Mouse (Mus musculus): ENCODE results near the gene Hs3st6. TPM values are rescaled to one million over a fixed set of nuclear protein-coding genes. Genes with fewer than 3 reads are reported as not detected.

Gene Hs3st6
- polyA plus RNA-seq, 1 experiment from 2014 or later = 2.9 TPM

DNA sequence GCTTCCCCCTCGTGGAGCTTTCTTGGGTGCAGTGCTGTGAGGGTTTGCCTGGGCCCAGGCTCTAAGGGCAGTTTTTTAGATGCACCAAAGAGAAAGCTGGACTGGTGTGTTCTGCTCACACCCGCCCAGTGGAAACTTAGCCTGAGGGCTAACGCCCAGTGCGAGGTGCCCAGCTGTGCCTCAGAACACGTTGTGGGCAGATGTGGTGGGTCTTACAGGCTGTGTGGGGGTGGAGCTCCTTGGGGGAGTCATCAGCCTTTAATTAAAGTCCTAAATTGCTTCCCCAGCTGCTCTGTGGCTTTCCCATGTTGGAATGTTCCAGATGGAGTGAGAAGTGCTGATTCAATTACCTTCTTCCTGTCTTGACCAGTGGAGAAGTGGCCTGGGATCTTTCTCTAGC lies 8.3 kb downstream of the Hs3st6 start:
- TF ChIP-seq CTCF (IDR thresholded peaks at IDR 0.05) = no peak
- no peak for DNase-seq (ENCODE audit: low read depth, low spot score)
- no peaks in the 10 kb centered on the region for H3K27me3 ChIP-seq
- ATAC-seq = no peak
- POLR2A ChIA-PET = interaction anchor here (0.6 kb wide), 1 partner anchor 9 kb away, joined by 4 read pairs; the partner anchor contains the start of gene Hs3st6
- in situ Hi-C loops (cut with MboI; ENCODE audit: low pct_unique_long_range_greater_than_20kb) = no loop called here
- CTCF ChIA-PET = interaction anchor here (0.7 to 1.3 kb wide), 2 partner anchors 16 to 35 kb away, joined by 3 to 4 read pairs; no protein-coding TSS in a partner anchor

DNA sequence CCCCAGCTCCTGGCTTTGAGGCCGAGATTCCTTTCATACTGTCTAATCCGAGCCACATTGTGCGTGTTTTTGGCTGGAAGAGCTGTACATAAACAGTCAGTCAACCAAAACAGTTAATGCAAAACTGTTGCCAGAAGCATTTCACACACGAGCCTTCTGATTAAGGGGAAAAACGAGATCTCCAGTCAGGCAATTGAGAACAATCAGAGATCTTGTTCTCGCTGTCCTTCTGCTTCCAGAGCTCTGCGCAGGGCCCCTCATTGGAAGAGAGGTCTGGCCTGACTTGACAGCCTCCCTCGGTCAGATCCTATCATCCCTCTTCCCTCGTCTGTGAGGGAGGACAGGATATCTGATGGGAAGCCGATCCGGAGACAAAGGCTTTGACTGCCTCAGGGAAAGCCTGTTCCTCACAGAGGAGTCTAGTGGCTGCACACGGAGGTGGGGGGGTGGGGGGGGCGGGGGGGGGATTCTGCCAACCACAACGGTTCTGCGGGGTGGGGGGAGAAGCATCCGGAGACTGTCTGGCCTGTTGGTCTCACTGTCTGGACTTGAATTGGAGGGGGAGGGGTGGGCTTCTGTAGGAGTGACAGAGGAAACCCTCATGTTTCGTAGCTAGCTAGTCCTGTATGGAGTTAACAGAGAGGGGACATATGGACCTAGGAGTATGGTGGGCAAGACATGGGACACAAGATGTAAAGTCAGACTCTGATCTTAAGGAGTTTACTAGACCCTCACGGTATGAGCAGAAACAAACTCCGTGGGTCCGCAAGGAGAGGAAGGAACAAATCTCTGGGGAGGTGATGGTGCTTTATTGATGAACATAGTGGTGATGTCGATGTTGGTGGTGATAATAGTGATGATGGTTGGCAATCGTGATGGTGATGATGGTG lies 12.5 kb downstream of the Hs3st6 start:
- in situ Hi-C loops (cut with MboI; ENCODE audit: low pct_unique_long_range_greater_than_20kb) = no loop called here
- TF ChIP-seq CTCF (IDR thresholded peaks at IDR 0.05) = no peak
- ChIA-PET CTCF (interaction anchor here (1.3 to 1.7 kb wide), 3 partner anchors 13 to 52 kb away, joined by 4 to 7 read pairs (median 6); partner anchors contain the start of gene Hs3st6), POLR2A (interaction anchor here (0.7 to 1.5 kb wide), 3 partner anchors 12 to 30 kb away, joined by 3 to 4 read pairs (median 3); no protein-coding TSS in a partner anchor)
- DNase-seq (ENCODE audit: low read depth, low spot score) = no peak
- peak; percentile 9 for ATAC-seq
- H3K27me3 ChIP-seq = no peaks in the 10 kb centered on the region

DNA sequence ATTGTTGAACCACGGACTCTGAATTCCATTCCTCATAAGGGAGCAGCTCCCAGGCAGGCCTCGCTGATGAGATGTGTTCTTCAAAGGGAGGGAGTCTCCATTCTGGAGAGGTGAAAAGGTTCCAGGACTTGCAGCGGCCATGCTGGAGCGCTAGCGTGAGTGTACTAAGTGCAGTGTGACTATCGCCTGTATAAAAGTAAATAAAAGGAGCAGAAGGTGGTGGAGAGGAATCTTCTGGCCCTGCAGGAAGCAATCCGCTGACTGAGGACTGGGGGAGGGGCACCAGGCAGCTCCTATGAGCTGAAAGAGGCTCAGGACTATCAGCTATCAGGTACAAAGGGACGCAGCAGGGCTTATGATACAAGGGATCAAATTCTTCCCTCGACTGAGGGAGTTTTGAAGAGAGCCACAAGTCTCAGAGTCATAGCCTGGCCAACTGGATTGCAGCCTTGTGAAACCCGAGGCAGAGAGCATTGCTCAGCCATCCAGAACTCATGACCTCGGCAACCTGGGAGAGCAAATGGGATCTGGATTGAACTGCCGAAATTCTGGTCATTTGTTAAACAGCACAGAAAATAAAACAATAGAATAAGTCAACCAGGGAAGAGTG lies 13.6 kb downstream of the Hs3st6 start:
- peak; percentile 74 for DNase-seq (ENCODE audit: low read depth, low spot score)
- POLR2A ChIA-PET = interaction anchor here (1.5 kb wide), 1 partner anchor 13 kb away, joined by 3 read pairs; no protein-coding TSS in a partner anchor
- ATAC-seq = peak; percentile 55
- no peak for TF ChIP-seq CTCF (IDR thresholded peaks at IDR 0.05)
- H3K27me3 ChIP-seq = no peaks in the 10 kb centered on the region
- CTCF ChIA-PET = no interaction called here
- in situ Hi-C loops (cut with MboI; ENCODE audit: low pct_unique_long_range_greater_than_20kb) = no loop called here

DNA sequence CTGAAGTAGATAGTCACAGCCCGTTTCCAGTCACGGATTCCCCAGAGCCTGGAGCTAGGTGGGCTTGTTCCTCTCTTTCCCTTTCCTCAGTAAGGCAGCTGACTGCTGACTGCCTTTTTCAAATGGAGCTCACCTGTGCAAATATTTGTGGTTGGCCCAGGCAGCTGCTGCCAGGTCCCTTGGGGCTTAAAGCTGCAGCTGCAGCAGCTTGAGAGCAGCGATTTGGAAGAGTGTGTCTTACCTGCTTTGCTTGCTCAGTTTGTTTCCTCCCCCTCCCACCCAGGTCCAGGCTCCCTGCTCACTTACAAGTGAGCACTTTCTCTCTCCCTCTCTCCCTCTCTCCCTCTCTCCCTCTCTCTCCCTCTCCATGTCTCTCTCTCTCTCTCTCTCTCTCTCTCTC lies 16.4 kb downstream of the Hs3st6 start:
- no peak for TF ChIP-seq CTCF (IDR thresholded peaks at IDR 0.05)
- CTCF ChIA-PET = no interaction called here
- no peaks in the 10 kb centered on the region for H3K27me3 ChIP-seq
- POLR2A ChIA-PET = interaction anchor here (0.6 kb wide), 1 partner anchor 71 kb away, joined by 3 read pairs; the partner anchor contains the start of gene Hagh
- DNase-seq (ENCODE audit: low read depth, low spot score) = no peak
- in situ Hi-C loops (cut with MboI; ENCODE audit: low pct_unique_long_range_greater_than_20kb) = no loop called here
- ATAC-seq = no peak

DNA sequence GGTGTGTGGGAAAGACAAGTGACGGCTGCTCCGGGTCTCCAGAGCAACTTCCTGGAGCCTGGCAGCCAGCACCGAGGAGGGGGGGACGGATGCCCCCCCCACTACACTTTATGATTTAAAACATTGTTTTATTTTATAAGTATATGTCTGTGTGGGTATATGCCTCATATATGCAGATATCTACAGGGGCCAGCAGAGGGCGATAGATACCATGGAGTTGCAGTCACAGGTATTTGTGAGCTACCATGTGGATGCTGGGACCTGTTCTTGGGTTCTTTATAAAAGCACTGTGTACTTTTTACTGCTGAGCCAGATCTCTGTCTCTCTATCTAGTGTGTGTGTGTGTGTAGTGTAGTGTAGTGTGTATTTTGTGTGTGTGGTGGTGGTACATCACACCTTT lies 20.5 kb downstream of the Hs3st6 start:
- H3K27me3 ChIP-seq = no peaks in the 10 kb centered on the region
- in situ Hi-C loops (cut with MboI; ENCODE audit: low pct_unique_long_range_greater_than_20kb) = no loop called here
- ATAC-seq (no peak), DNase-seq (ENCODE audit: low read depth, low spot score) (no peak)
- CTCF ChIA-PET = no interaction called here
- no peak for TF ChIP-seq CTCF (IDR thresholded peaks at IDR 0.05)
- POLR2A ChIA-PET = no interaction called here

DNA sequence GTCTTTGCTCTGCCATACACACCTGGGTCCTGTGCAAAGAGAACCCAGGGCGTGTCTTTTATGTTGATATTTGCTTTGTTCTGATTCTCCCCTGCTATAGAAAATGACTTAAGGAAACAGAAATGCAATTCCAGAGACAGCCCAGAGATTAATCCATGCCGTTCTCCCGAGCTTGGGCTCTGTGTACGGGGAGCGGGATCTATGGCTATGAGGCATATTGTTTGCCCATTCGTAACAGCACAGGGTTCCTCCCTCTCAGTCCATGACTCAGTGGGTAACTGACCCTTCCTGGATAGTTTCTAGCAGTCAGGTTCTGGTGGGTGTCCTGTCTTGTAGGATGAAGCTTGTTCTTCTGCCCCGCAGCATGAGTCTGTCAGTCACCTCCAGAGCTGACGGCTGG lies 22.4 kb downstream of the Hs3st6 start:
- no peak for TF ChIP-seq CTCF (IDR thresholded peaks at IDR 0.05)
- in situ Hi-C loops (cut with MboI; ENCODE audit: low pct_unique_long_range_greater_than_20kb) = no loop called here
- H3K27me3 ChIP-seq = no peaks in the 10 kb centered on the region
- POLR2A ChIA-PET = no interaction called here
- CTCF ChIA-PET = no interaction called here
- no peak for ATAC-seq
- no peak for DNase-seq (ENCODE audit: low read depth, low spot score)

DNA sequence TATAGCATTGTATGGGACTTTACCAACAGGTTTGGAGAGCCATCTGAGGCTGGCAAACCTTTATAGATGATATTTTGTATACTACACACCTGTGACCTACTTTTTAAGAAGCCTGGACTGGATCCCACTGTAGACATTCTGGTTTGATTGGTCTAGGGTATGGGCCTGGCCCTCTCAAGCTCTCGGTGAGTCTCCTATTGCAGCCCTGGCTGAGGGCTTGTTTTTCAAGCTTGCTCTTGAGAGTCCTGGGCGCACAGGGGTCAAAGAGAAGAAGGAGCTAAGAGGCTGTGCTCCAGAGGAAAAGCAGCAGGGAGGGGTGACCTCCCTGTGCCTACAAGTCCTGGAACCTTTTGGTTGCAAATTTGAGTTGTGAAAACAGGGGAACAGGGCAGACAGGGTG lies 24.3 kb downstream of the Hs3st6 start:
- H3K27me3 ChIP-seq = no peaks in the 10 kb centered on the region
- no peak for TF ChIP-seq CTCF (IDR thresholded peaks at IDR 0.05)
- DNase-seq (ENCODE audit: low read depth, low spot score) = no peak
- ATAC-seq = no peak
- in situ Hi-C loops (cut with MboI; ENCODE audit: low pct_unique_long_range_greater_than_20kb) = no loop called here
- ChIA-PET POLR2A (no interaction called here), CTCF (no interaction called here)

DNA sequence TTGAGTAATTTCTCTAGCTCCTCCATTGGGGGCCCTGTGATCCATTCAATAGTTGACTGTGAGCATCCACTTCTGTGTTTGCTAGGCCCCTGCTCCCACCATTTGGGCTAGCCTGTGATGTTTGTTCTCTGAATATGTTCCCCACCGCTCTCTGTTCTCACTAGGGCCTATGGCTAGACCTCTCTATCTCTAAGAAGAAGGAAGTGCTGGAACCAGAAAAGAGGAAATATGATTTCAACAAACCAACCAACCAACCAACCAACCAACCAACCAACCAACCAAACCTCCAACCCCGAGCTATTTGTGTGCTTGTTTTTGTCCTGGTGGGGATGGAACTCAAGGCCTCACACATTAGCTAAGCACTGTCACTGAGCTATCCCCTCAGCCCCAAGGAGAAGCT lies 28.0 kb downstream of the Hs3st6 start:
- no peak for ATAC-seq
- no peak for TF ChIP-seq CTCF (IDR thresholded peaks at IDR 0.05)
- CTCF ChIA-PET = interaction anchor here (1.2 to 1.4 kb wide), 2 partner anchors 35 to 52 kb away, joined by 3 to 5 read pairs; no protein-coding TSS in a partner anchor
- DNase-seq (ENCODE audit: low read depth, low spot score) = no peak
- POLR2A ChIA-PET = no interaction called here
- in situ Hi-C loops (cut with MboI; ENCODE audit: low pct_unique_long_range_greater_than_20kb) = no loop called here
- peaks cover 5% of the 10 kb centered on the region for H3K27me3 ChIP-seq

DNA sequence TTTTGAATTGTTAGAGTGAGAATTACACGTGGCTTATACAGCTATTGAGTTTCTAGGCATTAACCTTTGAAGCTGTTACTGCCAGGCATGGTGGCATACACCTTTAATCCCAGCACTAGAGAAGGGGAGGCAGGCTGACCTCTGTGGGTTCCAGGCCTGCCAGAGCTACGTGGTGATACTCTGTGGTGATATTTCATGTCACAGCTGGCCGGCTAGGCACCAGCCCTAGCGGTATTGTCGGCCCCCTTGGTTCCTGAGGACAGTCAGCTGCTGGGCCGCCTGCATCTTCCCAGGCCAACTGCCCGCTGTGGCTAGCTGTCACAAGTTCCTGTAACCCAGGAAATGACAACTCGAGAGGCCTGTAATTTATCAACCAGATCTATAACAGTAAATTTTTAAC lies 39.4 kb downstream of the Hs3st6 start:
- CTCF ChIA-PET = interaction anchor here (1.7 kb wide), 1 partner anchor 8 kb away, joined by 4 read pairs; no protein-coding TSS in a partner anchor
- POLR2A ChIA-PET = no interaction called here
- ATAC-seq = no peak
- in situ Hi-C loops (cut with MboI; ENCODE audit: low pct_unique_long_range_greater_than_20kb) = no loop called here
- no peak for DNase-seq (ENCODE audit: low read depth, low spot score)
- no peak for TF ChIP-seq CTCF (IDR thresholded peaks at IDR 0.05)
- H3K27me3 ChIP-seq = peaks cover 9% of the 10 kb centered on the region

DNA sequence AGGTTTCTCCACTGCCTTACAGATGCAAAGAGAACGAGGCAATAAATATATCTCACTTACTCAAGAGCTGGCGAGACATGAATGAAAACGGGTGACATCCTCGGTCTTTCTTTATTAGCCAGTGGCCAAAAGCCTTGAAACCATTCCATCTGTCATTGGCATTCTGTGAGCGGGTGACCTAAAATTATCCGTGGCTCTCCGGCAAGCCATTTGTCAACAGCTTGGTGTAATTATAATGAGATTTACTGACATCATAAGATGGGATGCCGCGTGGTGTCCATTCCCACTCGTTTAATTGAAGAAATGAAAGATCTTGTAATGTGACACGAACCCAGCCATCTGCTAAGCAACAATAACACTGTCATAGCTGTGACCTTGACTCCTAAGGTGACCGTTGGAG lies 42.0 kb downstream of the Hs3st6 start:
- POLR2A ChIA-PET = interaction anchor here (0.9 kb wide), 1 partner anchor 29 kb away, joined by 4 read pairs; no protein-coding TSS in a partner anchor
- in situ Hi-C loops (cut with MboI; ENCODE audit: low pct_unique_long_range_greater_than_20kb) = no loop called here
- no peak for TF ChIP-seq CTCF (IDR thresholded peaks at IDR 0.05)
- H3K27me3 ChIP-seq = peaks cover 14% of the 10 kb centered on the region
- ATAC-seq (no peak), DNase-seq (ENCODE audit: low read depth, low spot score) (no peak)
- CTCF ChIA-PET = no interaction called here

DNA sequence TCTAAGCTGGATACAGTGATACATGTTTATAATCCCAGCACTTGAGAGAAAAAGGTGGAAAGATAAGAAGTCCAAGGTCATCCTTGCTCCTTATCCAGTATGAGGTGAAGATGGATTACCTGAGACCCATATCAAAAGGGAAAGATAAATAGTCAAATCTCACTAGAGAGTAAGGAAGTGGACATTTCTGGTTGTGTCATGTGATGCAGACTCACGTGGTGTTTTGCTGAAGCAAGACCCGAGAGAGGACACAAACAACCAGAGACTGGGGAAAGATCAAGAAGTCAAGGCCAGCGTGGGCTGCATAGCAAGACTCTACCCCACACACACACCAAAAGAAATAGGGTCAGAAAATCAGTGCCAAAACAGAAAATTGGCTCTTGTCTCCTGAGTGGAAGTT lies 44.2 kb downstream of the Hs3st6 start:
- no peak for TF ChIP-seq CTCF (IDR thresholded peaks at IDR 0.05)
- in situ Hi-C loops (cut with MboI; ENCODE audit: low pct_unique_long_range_greater_than_20kb) = no loop called here
- no peak for DNase-seq (ENCODE audit: low read depth, low spot score)
- POLR2A ChIA-PET = no interaction called here
- CTCF ChIA-PET = no interaction called here
- peaks cover 14% of the 10 kb centered on the region for H3K27me3 ChIP-seq
- no peak for ATAC-seq
